Mouse (Mus musculus) CD4-positive helper T cell, adult 2 months (primary cell): ENCODE results near the gene Selenbp2.
"Not testable (repeated sequence)": the region's sequence is repeated elsewhere in the genome, so short reads cannot be mapped to it uniquely, and the experiment has no call there.

Source experiments
- DNase-seq: peaks from one replicate; pipeline ENCODE4 v3.0.0-alpha.2; 2012; ENCODE audit warnings: low read depth, missing footprints, low spot score

Gene Selenbp2

DNA sequence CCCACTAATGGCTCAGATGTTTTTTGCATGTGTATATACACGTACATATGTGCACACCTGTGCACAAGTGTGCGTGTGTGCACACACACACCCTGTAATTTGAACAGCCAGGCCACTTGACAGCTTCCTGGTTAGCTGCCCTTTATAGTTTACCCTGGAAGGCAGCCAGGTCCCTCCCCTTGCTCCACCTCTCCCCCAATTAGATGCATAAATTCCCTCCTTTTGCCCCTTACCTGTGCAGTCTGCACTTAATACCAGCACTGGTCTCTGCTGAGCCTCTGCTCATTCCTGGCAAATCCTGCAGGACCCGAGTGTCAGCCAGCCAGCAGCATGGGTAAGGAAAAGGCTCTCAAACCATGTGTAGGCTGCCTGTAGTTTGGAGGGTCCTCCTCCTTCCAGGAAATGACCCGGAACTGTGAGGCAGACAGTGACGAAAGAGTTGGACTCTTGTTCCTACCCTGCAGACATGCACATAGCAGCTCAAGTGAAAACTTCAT lies at the start of gene Selenbp2:
TSS of gene Selenbp2 (plus strand) at position 228 of the 497 bp plus-strand sequence.
- no peak for DNase-seq

DNA sequence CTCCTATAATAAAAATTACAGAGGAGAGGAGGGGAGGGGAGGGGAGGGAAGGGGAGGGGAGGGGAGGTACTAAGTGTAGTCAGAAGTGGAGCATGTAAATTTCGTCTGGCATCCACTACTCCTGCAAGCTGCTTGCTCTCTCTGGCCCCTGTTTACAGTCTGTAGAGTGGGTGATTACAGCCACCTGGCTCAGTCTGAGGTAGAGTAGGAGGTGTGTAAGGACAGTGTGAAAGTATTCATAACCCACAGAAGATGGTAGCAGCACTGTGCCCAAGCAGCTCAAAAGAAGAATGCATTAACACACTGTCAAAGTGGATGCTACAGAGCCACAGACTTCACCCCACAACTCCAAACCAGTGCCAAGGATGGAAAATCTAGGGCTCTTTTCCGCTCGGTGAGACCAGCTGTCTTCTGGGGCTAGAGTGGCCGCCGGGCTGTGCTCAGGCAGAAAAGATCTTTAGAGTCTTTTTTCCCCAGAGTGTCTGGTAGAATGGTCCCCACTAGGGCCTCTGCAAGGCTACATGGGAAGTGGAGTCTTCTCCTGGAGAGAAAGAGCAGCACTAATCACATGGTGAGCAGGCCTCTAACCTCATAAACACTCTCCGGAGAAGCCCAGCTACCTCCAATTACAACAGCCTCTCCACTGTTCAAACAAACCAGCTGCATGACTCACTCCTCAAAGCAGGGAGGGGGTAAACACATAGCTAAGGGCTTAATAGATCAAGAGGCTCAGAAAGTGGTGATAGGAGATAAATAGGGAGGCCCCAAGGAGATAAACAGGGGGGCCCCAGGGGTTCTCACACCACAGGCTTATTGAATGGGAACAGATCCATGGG lies 44.4 kb upstream of the Selenbp2 start:
- DNase-seq = no peak

DNA sequence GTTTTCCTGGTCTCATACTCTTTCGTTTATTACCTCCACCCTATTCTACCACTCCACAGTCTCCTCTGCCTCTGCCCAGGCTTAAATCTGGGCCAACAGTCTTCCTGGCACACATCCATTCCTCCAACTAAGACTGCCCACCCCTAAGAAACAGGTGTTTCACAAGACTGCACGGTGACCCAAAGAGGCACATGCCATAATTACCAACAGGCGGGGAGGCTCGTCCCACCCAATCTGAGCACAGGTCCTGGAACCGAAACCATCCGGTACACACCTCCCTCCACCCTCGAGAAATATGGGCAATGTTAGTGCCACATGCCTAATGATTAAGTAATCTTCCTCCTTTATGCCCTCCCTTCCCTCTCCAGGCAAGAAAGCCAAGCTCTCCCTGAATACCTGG lies 42.9 kb upstream of the Selenbp2 start:
- DNase-seq = no peak

DNA sequence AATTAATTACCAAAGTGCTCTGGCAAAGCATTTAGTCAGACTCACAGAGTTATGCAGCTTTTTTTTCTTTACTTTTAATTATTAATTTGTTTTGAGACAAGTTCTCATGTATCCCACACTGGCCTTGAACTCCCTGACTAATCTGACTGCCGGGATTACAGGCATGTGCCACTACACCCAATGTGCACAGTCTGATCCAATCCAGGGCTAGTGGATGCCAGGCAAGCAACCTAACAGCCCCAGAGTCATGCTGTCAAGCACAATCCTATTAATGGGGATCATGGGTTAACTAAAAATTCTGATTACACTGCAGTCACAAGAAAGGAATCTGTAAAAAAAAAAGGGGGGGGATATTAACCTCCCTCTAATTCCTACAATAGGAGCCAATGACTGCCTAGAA lies 39.4 kb upstream of the Selenbp2 start:
- DNase-seq = not testable (repeated sequence)

DNA sequence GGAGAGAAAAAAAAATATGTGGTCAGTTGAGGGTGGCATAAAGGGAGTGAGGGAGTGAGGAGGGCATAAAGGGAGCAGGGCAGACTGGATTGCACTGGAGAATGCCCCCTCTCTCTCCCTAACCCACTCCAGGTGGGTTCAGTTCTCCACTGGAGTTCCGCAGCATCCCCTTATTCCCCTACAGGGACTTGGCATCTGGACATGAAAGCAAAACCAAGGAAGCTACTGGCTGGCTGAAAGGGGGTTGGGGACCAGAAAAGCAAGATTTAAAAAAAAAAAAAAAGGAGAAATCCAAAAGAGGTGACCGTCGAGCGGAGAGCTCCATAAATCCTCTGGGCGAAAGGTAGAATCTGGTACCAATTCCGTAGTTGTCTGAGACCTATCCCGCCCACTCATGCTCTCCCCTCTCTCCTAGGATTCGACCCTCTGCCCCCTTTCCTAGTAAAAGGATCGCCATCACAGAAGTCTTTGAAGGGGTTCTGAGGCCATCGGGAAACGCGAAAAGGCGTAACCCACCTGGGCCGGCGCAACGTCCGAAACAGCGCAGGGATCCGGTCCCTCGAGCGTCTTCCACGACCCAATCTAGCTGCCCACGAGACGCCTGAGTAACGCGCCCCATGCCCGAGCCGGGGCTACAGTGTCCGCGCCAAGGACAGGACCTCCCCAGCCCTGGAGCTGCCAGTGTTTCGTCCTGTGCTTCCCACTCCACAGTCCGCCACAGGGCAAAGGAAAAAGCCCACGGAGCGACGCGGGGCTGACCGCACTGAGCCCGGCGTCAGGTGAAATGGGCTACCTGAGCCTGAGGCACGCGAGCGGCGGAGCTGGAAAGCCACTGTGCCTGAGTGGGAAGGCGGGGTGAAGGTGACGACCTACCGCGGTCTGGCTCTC lies 35.3 kb upstream of the Selenbp2 start:
- DNase-seq = peak; percentile 10

DNA sequence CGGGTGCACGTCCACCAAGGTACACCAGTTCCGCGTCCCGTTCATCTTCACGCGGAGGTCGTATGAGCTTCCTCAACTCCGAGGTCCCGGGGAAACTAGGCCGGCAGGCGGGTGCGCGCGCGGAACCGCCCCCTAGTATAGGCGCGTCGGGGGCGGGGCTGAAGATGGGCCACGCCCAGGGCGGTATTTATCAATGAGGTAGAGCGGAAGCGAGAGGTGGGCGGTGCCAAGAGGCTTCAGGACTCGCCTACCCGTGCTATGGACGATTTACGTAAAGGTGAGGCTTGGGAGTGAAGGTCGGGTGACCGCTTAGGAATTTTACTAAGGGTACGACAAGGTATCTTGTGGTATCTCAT lies 34.6 kb upstream of the Selenbp2 start, which contains the start of gene Tuft1:
TSS of gene Tuft1 (minus strand) at position 133 of the 356 bp plus-strand sequence.
- not testable (repeated sequence) for DNase-seq

DNA sequence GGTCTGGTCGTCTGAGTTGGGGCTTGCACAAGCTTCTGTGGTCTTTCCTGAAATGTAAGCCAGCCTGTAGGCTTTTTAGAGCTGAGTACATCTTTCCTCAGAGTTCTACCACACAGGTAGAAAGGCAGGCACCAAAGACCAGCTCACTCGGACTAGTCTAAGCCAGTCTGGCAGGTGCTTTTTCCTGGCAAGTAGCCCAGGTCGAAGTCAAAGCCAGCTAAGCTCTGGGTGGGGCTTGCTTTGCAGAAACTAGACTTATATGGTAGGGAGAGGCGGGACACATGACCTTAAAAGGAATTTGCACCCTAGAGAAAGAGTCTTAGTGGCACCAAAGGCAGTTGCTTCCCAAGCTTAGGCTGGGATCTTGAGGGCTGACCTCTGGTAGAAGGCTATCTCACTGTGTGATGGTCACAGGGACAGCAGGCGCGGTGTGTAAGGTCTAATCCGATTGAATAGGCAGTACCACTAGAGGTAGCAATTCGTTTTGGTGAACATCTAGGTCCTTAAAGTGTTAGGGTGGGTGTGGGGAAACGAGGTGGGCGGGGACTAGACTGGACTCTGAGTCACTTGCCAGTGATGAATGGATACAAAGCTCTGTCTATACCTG lies 34.1 kb upstream of the Selenbp2 start:
- DNase-seq = peak; percentile 40

DNA sequence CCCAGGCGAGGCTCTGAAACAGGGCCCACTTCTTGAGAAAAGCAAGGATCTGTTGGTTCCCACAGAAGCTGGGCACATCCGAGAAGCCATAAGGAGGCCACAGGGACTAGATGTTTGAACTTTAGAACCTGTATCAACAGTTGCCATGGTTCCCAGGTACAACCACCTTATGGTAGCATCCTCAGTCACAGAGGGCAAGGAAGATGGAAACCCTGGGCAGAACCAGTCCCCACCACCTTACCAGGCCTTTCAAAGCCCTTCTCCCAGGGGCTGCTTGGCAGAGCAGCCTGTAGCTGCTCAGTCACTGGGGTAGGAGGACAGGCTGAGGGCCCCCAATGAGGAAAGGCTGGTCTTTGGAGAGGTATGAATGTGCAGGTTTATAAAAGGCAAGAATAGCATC lies 32.5 kb upstream of the Selenbp2 start:
- not testable (repeated sequence) for DNase-seq

DNA sequence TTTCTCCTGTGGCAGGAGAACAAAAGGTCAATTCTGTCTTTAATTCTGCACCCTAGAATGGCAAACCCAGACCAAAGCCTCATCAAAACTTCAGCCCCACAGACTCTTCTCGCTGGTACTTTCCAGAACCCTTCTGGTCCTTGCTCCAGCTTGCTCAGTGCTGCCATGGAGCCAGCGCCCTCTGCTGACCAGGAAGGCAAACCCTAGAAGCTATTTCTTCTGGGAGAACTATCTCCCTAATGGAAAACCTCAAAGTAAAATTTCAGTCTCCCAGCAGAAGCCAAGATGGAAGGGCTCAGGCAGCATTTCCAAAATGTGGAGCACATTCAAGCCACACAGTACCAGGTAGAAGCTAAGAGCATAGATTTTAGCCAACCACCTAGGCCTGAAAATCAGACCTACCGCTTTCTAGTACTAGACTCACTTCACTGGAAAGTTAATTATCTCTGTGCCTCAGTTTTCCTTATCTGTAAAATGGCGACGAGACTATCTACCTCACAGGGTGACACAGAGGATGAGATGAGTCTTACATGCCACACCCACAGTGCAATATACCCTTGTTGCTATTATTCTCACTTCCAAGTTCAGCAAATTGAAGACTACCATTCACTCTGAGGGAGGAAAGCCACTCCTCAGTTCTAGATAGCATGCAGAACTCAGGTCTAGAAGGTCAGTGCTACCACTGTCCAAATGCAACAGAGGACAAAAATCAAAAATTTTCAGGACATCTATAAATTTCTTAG lies 28.1 kb upstream of the Selenbp2 start:
- not testable (repeated sequence) for DNase-seq

DNA sequence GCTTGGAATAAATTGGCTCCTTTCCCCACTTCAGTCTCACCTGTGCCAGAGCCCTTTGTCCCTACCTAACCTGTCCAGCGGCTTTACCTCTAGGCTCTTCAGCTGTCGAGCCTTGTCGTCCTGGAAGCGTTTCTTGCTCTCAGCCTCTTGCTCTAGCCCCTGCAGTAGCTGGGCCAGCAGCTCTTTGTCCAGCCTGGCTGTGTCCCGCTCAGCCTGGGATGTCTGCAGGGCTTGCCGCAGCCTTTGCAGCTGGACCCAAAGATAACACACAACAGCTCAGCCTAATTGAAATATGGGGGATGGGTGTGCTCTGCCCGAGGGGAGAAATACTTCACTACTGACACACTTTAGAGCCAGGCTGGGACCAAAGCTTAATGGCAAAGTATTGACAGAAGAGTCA lies 27.5 kb upstream of the Selenbp2 start:
- DNase-seq = not testable (repeated sequence)

DNA sequence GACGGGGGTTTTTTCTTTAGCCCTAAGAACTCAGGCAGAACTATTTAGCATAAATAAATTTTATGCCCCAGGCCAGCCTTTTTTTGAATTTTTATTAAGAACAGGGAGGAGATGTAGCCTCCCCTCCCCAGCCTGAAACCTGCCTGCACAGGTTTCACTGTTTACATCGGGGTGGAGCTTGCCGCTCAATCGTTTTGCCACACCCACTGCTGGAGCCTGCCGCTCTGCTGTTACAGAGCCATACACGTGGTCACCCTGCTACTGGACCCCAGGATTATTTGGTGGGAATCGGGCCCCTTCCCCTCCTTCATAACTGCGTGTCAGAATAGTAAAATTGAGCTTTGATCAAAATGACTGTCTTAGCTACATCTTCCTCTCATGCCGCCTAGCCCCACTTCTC lies 18.3 kb upstream of the Selenbp2 start:
- not testable (repeated sequence) for DNase-seq

DNA sequence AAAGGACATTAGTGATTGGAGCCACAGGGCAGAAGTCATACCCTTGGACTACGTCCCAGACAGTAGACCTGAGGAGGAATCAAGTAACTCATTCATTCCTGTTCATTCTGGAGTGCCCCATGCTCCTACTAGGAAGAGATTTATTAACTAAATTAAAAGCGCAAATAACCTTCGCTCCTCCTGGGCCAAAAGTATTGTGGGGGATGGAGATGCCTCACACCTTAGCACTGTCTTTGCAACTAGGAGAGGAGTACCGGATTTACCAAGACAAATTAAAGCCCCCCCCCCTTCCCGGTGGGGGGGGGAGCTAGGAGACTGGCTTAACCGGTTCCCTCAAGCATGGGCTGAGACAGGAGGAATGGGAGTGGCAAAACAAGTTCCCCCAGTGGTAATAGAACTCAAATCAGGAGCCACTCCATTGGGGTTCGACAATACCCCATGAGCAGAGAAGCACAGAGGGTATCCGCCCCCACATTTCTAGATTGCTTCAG lies 14.0 kb upstream of the Selenbp2 start:
- no peak for DNase-seq

DNA sequence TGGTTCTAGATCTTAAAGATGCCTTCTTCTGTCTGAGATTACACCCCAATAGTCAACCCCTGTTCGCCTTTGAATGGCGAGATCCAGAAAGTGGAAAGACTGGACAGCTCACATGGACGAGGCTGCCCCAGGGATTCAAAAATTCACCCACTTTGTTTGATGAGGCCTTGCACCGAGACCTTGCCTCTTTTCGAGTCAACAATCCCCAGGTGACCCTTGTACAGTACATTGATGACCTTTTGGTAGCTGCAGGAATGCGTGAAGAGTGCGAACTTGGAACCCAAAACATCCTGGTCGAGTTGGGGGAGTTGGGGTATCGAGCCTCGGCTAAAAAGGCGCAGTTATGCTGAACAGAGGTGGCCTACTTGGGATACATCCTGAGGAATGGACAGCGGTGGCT lies 13.3 kb upstream of the Selenbp2 start:
- not testable (repeated sequence) for DNase-seq

DNA sequence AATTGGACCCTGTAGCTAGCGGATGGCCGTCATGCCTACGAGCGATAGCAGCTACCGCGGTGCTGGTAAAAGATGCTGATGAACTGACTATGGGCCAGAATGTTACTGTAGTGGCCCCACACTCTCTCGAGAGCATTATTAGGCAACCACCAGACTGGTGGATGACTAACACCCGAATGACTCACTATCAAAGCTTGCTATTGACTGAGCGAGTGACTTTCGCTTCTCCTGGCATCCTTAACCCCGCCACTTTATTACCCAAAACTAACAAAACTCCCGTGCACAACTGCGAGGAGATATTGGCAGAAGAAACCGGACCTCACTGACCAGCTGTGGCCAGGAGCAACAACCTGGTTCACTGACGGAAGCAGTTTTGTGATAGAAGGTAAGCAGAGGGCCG lies 12.6 kb upstream of the Selenbp2 start:
- no peak for DNase-seq

DNA sequence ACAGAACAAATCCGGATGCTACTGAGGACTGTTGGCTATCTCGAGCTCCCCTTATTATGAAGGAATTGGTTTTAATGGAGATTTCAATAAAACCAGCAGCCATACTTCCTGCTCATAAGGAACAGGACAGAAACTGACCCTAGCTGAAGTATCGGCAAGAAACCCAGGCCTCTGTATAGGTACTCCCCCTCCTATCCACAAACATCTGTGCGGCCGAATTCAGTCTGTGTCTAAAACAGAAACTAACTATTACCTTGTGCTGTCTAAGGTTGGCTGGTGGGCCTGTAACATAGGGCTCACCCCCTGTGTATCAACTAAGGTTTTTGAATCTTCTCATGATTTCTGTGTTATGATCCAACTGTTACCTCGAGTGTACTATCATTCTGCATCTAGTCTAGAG lies 9.7 kb upstream of the Selenbp2 start:
- DNase-seq = no peak

DNA sequence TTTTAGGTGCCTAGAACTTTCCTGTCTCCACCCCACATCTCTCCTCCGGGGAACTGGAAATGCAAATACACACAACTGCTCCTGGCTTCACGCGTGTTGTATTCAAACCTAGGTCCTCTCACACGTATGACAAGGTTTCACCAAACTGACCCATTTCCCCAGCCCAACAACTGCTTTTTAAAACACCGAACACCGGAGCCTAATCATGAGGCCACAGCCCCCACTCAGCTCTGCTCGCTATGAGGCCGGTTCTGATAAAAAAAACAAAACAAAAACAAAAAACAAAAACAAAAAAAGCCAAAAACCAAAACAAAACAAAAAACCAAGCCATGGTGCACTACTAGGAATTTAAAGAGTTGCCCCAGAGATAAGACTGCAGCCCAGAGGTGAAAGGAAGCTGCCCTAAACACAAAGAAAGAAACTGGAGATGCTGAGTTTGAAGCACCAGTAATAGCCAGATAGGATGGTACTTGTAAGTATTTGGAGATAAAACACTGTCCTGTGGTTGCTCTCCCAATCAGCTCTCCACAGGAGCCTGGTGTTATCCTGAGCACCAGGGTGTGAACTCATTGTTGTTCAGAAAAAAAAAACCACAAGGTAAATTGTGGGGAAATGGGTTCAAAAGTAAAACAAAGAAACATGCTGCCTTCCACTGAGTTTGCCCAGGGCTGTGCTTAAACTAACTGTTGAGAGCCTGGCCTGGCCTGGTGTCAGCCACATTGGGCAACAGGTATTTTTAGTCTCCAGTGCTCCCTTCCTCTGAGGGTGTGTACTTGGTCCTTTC lies 7.2 kb upstream of the Selenbp2 start:
- DNase-seq = not testable (repeated sequence)

DNA sequence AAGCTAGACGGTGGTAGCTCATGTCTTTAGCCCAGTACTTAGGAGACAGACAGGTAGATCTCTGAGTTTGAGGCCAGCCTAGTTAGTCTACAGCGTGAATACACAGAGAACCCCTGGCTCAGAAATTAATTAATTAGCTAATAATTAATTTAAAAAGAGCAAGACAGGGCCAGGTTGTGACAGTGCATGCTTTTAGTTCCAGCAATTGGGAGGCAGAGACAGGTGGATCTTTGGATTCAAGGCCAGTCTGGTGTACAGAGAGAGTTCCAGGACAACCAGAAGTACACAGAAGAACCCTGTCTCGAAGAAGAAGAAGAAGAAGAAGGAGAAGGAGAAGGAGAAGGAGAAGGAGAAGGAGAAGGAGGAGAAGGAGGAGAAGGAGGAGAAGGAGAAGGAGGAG lies 4.7 kb upstream of the Selenbp2 start:
- not testable (repeated sequence) for DNase-seq

DNA sequence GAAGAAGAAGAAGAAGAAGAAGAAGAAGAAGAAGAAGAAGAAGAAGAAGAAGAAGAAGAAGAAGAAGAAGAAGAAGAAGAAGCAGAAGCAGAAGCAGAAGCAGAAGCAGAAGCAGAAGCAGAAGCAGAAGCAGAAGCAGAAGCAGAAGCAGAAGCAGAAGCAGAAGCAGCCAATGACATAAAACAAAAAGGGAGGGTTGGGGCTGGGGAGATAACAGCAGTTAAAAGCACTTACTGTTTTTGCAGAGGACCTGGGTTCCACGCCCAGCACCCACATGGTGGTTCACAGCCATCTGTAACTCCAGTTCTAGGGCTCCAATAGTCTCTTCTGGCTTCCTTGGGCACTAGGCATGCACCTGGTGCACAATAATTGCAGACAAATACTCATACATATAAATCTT lies 4.2 kb upstream of the Selenbp2 start:
- not testable (repeated sequence) for DNase-seq

DNA sequence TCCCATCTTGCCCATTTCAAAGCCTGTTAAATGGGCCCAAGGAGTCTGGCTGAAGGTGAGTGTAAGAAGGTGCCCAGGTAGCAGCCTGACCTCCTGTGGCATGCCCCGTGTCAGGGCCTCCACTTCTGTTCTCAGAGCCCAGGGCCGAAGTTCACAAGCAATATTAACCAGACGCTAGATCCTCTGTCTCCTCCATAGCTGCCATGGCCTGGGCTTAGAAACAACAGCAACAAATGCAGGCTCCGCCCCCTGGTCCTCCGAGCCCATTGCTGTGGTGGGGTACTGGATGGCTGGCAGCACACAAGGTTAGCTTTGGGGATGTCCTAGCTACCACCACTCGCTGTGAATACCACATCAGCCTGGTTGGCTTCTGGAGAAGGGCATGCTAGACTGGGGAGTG lies 3.2 kb upstream of the Selenbp2 start:
- not testable (repeated sequence) for DNase-seq

DNA sequence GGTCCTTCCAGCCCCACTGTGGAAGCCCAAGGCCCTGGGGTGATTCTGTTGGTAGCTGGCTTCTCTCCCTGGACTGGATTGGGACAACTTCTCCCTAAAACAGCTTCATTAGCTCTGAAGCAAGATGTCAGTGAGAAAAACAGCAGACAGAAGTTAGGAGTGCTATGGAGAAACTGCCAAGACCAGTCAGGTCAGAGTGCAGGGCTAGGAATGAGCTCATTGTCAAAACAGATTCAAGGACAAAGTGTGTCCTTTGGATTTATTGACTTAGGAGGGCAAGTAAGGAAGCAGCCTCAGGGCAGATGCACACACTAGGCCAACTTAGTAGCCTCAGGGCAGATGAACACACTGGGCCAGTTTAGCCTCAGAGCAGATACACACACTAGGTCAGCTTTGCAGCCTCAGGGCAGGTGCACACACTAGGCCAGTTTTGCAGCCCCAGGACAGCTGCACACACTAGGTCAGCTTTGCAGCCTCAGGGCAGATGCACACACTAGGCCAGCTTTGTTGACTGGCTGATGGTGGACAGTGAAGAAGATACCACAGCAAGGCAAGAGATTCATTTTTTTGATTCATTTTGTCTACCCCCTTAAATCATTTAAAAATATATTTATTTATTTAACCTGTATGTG lies 2.6 kb upstream of the Selenbp2 start:
- DNase-seq = no peak
